Mouse (Mus musculus) forelimb bud, embryonic 11.5 days (tissue): ENCODE results near the gene Ankib1.
"Not testable (repeated sequence)": the region's sequence is repeated elsewhere in the genome, so short reads cannot be mapped to it uniquely, and the experiment has no call there.

Experiments
- DNase-seq: peaks from one replicate; pipeline ENCODE4 v3.0.0-alpha.2; 2012; ENCODE audit warnings: low read depth, low spot score

Ankib1 gene

DNA sequence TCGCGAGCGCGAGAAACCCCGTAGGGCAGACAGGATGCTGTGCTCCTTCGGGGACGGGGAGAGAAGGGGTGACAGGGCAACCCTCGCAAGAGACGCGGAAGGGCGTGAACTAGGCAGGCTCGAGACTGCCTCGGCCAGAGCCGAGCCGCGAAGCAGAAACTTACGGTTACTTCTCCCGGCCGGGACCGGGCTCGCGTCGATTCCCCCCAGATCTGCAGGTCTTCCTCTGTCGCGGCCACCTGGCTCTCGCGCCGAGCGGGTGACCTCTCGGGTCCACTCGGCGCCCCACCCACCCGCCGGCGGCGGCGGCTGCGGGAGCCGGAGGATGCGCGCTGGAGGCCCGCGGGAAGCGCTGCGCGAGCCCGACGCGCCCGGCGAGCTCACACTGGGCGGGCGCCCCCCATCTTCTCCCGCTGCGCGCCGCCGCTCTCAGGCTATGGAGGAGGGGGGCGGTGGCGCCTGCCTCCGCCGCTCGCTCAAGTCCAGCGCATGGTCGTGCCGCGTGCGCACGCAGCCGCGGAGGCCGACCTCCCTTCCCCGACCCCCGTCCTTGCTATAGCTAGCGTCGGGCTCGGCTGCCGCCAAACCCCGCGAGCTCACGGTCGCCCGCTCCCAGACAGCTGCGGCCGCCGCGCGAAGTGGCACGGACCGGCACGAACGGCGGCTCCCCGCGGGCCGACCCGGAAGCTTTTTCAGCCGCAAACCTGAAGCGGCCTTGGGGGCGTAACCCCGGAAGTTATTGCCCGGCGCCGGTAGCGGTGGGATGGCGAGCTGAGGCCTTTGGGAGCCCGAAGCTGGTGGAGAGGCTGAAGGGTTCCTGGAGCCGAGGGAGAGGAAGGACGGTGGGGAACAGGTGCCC is at the start of gene Ankib1, which contains the start of gene Krit1:
TSS of gene Ankib1 (minus strand) at position 493 of the 859 bp plus-strand sequence.
TSS of gene Krit1 (plus strand) at position 752 of the 859 bp plus-strand sequence.
- DNase-seq = peak; percentile 79

DNA sequence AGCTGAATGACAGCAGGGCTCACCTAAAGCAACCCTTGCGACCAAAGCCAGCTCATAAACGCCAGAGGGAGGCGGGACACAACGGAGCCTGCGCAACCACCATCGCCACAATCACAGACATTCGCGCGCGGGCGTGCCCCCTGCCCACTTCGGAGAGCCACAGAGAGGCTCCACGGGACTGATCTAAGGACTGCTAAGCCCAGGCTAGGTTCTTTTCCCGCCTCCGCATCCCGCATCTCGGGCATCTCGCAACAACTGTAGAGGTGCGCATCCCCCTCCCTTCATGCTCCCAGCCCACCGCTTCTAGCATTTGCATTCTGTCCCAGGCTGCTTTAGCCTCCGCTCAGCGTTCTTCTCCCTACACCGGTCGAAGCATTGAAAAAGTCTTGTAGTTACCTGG is 42.3 kb upstream of the Ankib1 start, which contains the start of gene Lrrd1:
TSS of gene Lrrd1 (plus strand) at position 148 of the 400 bp plus-strand sequence.
- DNase-seq = no peak

DNA sequence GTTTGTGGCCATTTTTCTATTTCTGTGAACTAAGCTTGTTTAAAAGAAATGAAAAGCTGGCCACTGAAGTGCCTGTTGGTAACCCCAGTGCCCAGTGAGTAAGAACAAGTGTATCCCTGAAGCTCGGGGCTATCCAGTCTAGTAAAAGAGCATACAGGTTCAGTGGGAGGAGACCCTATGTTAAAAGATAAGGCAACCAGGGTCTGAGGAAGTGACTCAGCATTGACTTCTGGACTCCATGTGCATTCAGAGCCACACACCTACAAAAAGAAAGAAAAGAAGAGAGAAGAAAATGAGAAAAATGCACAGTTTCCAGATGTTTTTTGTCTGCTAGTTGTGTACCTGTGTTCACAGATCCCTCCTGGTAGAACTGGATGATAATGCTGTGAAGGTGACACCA is 31.4 kb upstream of the Ankib1 start:
- DNase-seq = no peak

DNA sequence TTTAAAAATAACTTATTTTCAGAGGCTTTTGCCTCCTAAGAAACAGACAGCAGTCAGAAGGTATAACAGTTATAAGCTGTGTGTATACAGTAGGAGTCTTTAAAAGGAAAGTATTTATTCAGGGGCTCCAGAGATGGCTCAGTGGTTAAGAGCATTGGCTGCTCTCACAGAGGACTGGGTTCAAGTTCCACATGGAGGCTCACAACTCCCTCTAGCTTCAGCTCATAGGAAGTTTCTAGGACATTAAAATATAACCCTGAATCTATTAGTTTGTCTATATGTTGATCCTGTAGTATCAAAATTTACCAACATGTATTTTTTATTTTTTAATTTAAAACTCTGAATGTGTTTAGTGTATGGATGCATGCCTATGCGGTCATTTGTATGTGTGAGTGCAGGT is 5.7 kb upstream of the Ankib1 start:
- no peak for DNase-seq

DNA sequence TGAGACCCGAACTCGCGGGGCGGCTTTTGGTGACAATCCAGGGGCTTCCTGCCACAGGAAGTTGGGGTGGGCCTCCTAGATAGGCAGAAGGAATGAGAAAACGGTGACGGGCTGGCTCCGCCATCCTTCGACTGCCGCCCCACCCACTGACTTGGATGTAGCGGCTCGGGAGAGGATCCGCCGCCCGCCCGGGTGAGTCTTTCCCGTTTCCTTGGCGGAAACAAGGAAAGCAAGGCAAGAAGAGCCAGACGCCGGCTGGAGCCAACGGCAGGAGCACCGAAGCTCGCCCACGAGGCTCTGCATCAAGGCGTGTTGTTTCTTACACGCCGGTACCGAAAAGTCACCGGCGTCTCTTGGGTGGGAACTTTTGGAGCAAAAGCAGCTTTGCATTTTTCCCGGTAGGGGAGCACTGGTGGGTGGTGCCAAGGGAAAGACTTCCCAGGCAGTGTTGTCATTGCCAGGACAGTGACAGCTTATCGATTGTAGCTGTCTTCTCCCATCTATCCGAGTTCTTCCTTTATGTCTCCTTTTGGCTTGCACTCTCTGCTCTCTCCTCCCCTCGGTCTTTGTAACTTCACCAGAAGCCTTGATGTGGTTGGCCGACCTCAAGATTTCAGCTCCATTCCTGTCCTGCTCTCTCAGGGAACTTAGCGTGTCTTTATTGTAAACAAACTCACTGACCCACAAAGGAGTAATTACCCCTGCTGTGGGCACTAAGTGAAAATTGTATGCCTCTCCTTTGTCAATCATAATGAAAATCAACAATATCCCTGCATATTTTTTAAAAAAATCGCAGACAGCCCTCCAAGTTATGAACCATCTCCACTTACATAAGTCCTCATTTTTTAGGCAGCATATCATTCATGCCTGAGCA is 804 bp upstream of the Ankib1 start:
- DNase-seq = no peak

DNA sequence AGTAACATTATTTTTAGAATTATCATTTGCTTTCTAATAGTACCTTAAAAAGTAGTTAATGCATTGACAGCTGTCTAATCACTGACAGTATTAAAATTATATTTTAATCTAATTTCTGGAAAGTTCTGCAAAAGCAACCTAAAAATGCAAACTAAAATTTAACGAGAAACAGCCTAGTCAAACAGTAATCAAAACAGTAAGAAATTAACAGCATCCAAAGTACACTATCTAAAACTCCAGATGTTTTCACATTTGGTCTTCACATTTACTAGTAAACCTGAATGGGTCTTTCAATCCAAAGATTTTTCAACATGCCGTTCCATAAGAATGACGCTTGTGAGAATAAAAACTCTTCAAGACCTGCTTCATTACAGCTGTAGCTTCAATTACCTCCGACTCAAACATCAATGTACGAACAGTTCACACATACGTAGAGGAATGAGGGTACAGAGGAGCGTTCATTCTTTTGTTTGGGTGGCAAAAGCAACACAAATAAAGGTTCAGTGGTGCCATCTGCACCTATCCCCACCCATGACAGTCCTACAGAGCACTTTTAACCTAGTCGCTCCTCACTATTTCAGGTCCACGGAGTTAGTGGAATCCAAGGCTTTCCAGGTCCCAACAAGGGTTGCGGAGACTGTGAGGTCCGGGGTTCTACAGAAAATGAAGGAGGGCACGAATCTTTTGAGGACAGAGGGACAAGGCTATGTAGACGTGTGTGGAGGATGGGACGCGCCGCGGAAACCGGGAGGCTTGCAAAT is 873 bp downstream of the Ankib1 start:
- DNase-seq = peak; percentile 10

DNA sequence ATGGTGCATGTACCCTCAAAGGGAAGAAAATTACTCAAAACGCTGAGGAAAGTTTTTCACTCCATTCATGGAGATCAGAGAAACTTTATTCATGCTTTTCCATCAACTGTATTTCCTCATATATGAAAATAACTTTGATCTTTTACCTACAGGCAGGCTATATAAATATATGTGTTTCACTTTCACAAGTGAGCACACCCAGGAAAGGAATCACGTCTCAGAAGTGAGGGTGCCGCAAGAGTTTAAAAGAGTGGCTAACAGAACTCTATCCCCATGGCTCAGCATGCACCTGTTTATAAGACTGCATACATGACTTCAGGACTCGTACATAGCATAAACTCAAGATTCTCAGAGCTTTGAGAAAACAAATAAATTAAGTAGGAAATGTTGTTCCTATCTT is 1.8 kb downstream of the Ankib1 start:
- DNase-seq = no peak

DNA sequence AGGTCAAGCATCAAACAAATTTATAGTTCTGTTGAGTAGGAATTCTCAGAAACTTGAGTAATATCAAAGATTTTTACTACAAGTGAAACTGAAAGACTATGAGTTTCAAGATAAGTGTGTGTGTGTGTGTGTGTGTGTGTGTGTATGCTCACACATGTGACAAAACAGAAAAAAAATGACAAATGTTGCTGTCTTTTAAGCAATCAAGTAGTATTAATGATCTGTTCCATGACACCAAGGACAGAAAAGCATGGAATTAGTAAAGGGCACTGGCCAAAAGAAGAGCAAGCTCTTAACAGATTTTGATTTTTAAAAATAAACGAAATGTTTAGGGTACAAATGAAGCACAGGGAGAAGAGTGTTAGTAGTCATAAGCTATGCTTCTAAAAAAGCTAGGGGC is 2.7 kb downstream of the Ankib1 start:
- no peak for DNase-seq

DNA sequence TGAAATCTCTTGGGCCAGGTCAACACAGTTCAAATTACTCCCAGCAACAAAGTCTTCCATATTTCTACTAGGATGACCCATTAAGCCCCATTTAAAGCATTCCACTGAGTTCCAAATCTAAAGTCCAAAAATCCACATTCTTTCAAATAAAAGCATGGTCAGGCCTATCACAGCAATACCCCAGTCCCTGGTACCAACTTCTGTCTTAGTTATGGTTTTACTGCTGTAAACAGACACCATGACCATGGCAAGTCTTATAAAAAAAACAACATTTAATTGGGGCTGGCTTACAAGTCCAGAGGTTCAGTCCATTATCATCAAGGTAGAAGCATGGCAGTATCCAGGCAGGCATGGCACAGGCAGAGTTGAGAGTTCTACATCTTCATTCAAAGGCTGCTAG is 4.1 kb downstream of the Ankib1 start:
- DNase-seq = not testable (repeated sequence)

DNA sequence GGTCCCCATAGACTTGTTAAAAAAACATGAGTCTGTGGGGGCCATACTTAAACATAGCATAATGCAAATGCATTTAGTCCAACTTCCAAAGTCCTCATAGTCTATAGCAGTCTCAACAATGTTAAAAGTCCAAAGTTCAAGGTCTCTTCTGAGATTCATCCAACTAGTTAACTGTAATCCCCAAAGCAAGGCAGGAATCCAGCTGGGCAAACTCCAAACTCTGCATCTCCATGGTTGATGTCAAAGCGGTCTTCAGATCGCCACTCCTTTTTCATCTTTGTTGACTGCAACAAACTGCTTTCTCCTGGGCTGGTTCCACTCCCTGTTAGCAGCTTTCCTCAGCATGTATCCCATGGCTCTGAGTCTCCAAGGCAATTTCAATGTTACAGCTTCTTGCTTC is 5.6 kb downstream of the Ankib1 start:
- not testable (repeated sequence) for DNase-seq

DNA sequence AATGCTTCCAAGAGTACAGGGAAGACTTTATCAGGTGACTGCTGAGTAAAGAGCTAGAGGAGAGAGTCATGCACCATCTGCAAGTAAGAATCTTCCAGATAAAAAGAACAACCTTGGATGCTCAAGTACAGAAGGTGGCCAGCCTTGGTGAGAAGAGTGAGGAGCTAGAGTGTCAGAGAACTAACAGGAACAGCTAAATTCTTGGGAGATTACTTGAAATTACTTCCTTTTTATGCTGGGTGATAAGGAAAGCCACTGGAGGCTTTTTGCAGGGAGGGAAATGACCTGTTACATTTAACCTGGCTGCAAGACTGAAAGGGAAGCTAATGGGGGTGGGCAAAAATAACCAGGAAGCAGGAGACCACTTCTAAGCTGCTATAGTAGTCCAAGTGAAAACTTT is 11.7 kb downstream of the Ankib1 start:
- DNase-seq = no peak

DNA sequence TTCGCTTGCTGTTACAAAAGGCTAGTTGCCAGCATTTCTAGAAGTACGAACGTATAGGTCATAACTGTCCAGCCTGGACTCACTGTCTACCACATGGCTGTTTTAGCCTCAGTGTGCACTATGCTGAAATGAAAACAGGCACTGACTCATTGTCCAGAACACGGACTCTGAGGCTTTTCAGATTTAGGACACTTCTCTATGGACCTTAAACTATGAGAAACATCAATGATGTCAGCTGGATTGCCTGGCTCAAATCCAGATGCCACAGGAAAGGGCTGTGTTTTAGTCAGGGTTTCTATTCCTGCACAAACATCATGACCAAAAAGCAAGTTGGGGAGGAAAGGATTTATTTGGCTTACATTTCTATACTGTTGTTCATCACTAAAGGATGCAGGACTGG is 15.2 kb downstream of the Ankib1 start:
- no peak for DNase-seq

DNA sequence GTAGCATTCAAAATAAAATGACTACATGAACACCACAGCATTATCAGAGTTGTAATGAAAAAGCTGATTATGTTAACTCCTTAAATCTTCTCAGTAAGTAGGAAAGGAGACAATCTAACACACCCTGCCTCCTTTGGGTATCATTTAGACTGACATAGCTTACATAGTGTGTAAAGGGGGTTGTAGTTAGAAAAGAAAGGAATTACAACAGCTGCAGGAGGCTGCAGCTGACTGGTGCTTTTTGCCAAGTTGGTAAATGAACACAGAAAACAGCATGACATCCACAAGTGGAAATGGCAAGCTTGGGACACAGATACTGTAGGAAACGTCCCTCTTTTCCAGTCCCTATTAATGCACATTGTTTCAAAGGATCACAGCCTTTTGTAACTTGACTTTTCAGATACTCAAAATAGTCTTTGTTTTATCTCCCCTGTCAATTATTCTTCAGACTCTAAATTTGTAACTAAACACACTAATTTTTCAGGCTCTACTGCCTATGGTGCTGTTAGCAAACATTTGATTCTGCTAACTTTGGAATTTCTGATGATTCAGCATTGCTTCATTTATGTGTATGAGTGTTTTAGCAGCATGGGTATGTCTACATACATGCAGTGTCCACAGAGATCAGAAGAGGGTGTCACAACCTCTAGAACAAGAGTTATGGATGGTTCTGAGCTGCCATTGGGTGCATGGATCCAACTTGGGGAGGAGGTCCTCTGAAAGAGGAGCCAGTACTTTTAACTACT is 17.8 kb downstream of the Ankib1 start:
- no peak for DNase-seq

DNA sequence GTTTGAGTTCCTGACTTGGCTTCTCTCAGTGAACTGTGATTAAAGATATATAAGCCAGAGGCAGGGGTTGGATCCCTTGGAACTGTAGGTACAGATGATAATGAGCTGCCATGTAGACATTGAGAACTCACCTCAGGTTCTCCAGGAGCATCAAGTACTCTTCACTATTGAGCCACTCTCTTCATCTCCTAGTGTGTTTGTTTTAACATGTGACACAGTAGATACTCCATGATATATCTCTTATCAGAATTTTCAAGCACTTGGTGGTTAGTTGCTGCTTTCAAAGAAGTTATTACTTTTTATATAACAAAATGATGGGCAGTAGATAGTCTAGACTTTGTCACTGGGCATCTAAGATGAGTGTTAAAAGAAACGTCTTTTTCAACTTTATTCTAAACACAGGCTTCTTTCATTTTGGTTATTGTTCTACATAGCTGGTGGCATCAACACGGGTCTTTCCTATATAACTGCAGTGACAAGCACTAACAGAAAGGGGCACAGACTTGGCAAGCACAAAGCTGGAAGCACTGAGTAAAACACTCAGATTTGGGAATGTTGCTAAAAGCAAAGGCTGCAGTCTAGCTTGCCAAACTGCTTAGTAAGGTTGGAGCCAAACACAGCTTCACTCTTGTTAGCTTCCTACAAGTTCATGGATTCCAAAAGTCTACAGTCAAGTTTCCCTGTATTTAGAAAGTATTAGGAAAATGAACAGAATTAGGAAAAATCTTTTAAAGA is 18.6 kb downstream of the Ankib1 start:
- DNase-seq = no peak

DNA sequence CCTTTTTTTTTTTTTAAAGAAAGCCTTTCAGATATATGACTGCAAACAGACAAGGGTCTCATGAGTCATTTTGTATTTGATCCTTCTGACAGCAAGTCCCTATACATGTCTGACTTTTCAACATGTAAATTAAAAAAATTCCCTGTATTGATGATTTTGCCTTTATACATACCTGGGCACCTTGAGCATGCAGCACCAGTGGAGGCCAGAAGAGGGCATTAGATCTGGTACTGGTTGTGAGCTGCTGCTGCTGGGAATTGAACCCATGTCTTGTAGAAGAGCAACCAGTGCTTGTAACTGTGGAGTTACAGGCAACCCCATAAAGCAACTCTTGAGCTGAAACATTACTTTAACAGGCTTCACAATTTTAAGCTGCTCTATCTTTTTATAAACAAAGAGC is 20.1 kb downstream of the Ankib1 start:
- no peak for DNase-seq

DNA sequence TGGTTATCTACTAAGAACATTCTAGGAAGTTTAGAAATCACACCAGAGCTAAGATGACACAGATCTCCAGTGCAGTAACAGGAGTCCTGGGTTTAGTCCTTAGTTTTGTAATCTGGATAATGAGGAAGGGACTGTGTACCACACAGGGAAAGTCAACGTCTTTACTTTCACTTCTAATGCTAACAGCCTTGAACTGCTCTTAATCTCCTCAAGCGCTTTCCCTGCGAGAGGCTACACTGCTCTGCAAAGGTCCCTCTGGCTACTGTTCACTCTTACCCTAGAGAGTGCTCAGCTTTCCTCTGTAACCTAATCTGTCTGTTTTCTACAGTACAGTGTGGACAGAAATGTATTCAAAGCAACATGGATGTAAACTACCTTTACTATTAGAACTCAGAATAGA is 30.7 kb downstream of the Ankib1 start:
- DNase-seq = no peak

DNA sequence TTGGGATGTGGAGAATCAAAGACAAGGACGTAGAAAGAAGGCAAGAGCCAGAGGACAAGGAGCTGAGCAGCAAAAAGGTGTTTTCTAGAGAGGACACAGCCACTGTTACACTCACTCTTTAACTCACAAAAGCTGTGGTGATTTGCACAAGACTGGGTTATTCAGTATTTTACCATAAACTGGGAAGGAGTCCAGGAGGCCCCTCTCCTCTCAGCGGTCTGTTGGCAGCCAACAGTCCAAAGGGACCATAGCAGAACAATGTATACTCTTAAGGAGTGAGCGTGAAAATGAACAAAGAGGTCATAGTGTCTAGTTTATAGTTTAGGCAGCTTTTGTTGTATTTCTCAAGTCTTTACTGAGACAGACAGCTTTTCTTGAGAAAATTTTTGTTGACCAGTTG is 31.2 kb downstream of the Ankib1 start:
- DNase-seq = no peak

DNA sequence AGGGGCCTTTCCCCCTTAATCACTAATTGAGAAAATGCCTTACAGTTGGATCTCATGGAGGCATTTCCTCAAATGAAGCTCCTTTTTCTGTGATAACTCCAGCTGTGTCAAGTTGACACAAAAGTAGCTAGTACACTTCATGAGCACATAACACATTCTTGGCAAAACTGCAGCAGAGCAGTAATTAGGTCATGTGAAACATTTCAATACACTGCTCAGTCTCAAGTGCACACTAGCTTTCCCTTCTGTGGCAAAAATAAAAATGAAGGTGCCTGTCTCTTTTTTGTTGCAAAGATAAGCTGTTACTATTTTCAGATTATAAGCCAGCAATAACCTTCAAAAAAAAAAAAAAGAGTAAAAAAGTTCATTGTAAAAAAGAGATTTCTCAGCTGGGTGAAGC is 52.2 kb downstream of the Ankib1 start:
- DNase-seq = not testable (repeated sequence)

DNA sequence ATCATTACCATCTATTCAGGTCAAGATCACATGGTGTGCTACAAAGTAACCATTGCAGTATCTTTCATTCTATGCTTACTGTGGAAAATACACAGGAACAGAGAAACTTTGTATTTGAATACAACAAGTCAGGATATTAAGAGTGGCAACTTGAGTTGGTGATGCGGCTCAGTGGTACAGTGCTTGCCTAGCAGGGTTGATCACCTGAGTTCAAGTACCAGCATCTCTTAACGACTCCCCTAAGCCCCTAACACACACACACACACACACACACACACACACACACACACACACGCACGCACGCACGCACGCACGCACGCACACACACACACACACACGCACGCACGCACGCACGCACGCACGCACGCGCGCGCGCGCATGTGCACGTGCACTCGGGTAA is 69.9 kb downstream of the Ankib1 start:
- DNase-seq = not testable (repeated sequence)

DNA sequence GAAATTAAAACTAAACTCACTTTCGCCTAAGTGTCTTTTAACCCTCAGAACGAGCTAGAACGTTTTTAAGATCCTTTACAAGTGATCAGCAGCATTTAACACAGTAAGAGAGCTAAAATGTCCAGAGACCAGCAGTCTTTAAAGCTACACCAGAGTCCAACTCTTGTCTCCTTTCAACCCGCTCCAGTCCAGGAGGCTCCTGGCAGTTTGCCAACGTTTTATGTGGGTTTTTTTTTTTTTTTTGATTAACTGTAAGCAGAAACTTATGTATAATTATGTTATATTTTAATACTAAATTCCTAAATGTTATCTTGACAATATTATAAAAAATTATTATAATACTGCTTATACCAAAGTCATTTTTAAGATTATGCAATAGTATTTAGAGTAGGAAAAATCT is 73.9 kb downstream of the Ankib1 start:
- no peak for DNase-seq
